Mouse (Mus musculus): Measurements from ENCODE around the gene Ift46.

Gene Ift46

GRCm38 (mm10) chr9:44767101-44768028 lies at the start of gene Ift46, which contains the start of gene Arcn1:
Gene Ift46, plus strand, starts transcription at chr9:44767908.
Gene Arcn1, minus strand, starts transcription at chr9:44767845.
- peak; percentile 90 for DNase-seq (ENCODE audit: extremely low read depth, insufficient read length, low spot score)

GRCm38 (mm10) chr9:44718937-44719631 lies 48.6 kb upstream of the Ift46 start:
- DNase-seq (ENCODE audit: extremely low read depth, insufficient read length, low spot score) = no peak

GRCm38 (mm10) chr9:44719632-44720357 lies 47.9 kb upstream of the Ift46 start:
- no peak for DNase-seq (ENCODE audit: extremely low read depth, insufficient read length, low spot score)

GRCm38 (mm10) chr9:44720358-44721153 lies 47.2 kb upstream of the Ift46 start:
- no peak for DNase-seq (ENCODE audit: extremely low read depth, insufficient read length, low spot score)

GRCm38 (mm10) chr9:44721154-44721876 lies 46.4 kb upstream of the Ift46 start:
- peak; percentile 88 for DNase-seq (ENCODE audit: extremely low read depth, insufficient read length, low spot score)

- DNase-seq (ENCODE audit: extremely low read depth, insufficient read length, low spot score) = no peak
These were observed 45.9 kb upstream of the Ift46 start for GRCm38 (mm10) chr9:44721877-44722186.

GRCm38 (mm10) chr9:44722575-44722974 lies 45.1 kb upstream of the Ift46 start:
- no peak for DNase-seq (ENCODE audit: extremely low read depth, insufficient read length, low spot score)

GRCm38 (mm10) chr9:44723008-44723407 lies 44.7 kb upstream of the Ift46 start:
- DNase-seq (ENCODE audit: extremely low read depth, insufficient read length, low spot score) = no peak

GRCm38 (mm10) chr9:44723521-44724041 lies 44.1 kb upstream of the Ift46 start:
- DNase-seq (ENCODE audit: extremely low read depth, insufficient read length, low spot score) = no peak

- no peak for DNase-seq (ENCODE audit: extremely low read depth, insufficient read length, low spot score)
These were observed 43.5 kb upstream of the Ift46 start for GRCm38 (mm10) chr9:44724223-44724622.

- DNase-seq (ENCODE audit: extremely low read depth, insufficient read length, low spot score) = no peak
These were observed 43.0 kb upstream of the Ift46 start for GRCm38 (mm10) chr9:44724665-44725064.

- DNase-seq (ENCODE audit: extremely low read depth, insufficient read length, low spot score) = no peak
These were observed 41.1 kb upstream of the Ift46 start for GRCm38 (mm10) chr9:44726431-44727146.

GRCm38 (mm10) chr9:44727441-44727840 lies 40.3 kb upstream of the Ift46 start:
- DNase-seq (ENCODE audit: extremely low read depth, insufficient read length, low spot score) = no peak

- no peak for DNase-seq (ENCODE audit: extremely low read depth, insufficient read length, low spot score)
These were observed 35.6 kb upstream of the Ift46 start for GRCm38 (mm10) chr9:44732130-44732549.

GRCm38 (mm10) chr9:44732921-44733530 lies 34.7 kb upstream of the Ift46 start:
- no peak for DNase-seq (ENCODE audit: extremely low read depth, insufficient read length, low spot score)

- DNase-seq (ENCODE audit: extremely low read depth, insufficient read length, low spot score) = peak; percentile 88
These were observed 33.8 kb upstream of the Ift46 start for GRCm38 (mm10) chr9:44733671-44734523.

All from 3134 (cell line).